Mouse (Mus musculus) CH12.LX (cell line): ENCODE data around the gene Gm20388. TPM values are rescaled to one million over a fixed set of nuclear protein-coding genes. Genes with fewer than 3 reads are reported as not detected.

Experiments used
- DNase-seq: peaks from one replicate; pipeline ENCODE4 v3.0.0-alpha.2; 2013; ENCODE audit errors: extremely low read depth
- H3K27ac ChIP-seq: 2 replicates; pipeline ENCODE4 v1.5.1; 2012; ENCODE audit warnings: low read depth, mild to moderate bottlenecking, control low read depth, moderate library complexity; ENCODE audit not compliant: insufficient read depth
- H3K27me3 ChIP-seq: replicated peaks from 2 replicates; pipeline ENCODE3; 2012; ENCODE audit warnings: inconsistent platforms
- H3K36me3 ChIP-seq, 2 experiments: replicated peaks in 1 of 2; 2 replicates each; pipeline versions ENCODE3 to v1.6.1; 2012; ENCODE audit warnings: inconsistent platforms in 1 of 2, low read length in 1 of 2, mild to moderate bottlenecking in 1 of 2, mixed read lengths in 1 of 2, moderate library complexity in 1 of 2; ENCODE audit not compliant: control insufficient read depth in 1 of 2, insufficient read depth in 1 of 2
- H3K4me1 ChIP-seq, 2 experiments: 2 replicates each; pipeline ENCODE4 v1.6.1; 2012; ENCODE audit warnings: inconsistent platforms in 1 of 2, moderate library complexity in 1 of 2; ENCODE audit not compliant: insufficient read depth in 2 of 2, control insufficient read depth in 1 of 2
- H3K4me2 ChIP-seq: 2 replicates; pipeline ENCODE4 v1.6.1; 2012; ENCODE audit warnings: low read depth, mild to moderate bottlenecking, control low read depth; ENCODE audit not compliant: poor library complexity, insufficient read depth, severe bottlenecking
- H3K4me3 ChIP-seq, 3 experiments: fragments of 150-350 bp in 1 of 3; sonication (generic) in 1 of 3; replicated peaks in 1 of 3; 2 replicates each; pipeline versions ENCODE3 to v1.5.1; 2011 to 2012; ENCODE audit warnings: low read depth in 2 of 3, low read length in 2 of 3, mild to moderate bottlenecking in 2 of 3, moderate library complexity in 2 of 3, control low read depth in 1 of 3, improper control_type of control experiment in 1 of 3, inconsistent platforms in 1 of 3, mixed read lengths in 1 of 3; ENCODE audit not compliant: poor library complexity in 1 of 3
- H3K79me2 ChIP-seq: replicated peaks from 2 replicates; pipeline ENCODE4 v1.6.1; 2012; ENCODE audit warnings: mild to moderate bottlenecking, moderate library complexity; ENCODE audit not compliant: control insufficient read depth, poor library complexity, insufficient read depth, severe bottlenecking; ENCODE audit errors: extremely low read depth
- H3K9ac ChIP-seq: 2 replicates; pipeline ENCODE4 v1.6.1; 2012; ENCODE audit warnings: low read depth, mild to moderate bottlenecking, control low read depth, moderate library complexity; ENCODE audit not compliant: insufficient read depth
- H3K9me3 ChIP-seq: replicated peaks from 2 replicates; pipeline ENCODE3; 2012; ENCODE audit warnings: low read length, inconsistent platforms, mixed read lengths
- BHLHE40 ChIP-seq: IDR thresholded peaks from 2 replicates; pipeline ENCODE4 v1.6.1; 2011; ENCODE audit warnings: mild to moderate bottlenecking, low read depth, low read length, improper control_type of control experiment
- CHD1 ChIP-seq: IDR thresholded peaks from 2 replicates; pipeline ENCODE4 v1.6.1; 2012; ENCODE audit warnings: low read depth, low read length, improper control_type of control experiment, inconsistent platforms
- CHD2 ChIP-seq: IDR thresholded peaks from 2 replicates; pipeline ENCODE4 v1.6.1; 2011; ENCODE audit warnings: low read length, improper control_type of control experiment
- E2F4 ChIP-seq: IDR thresholded peaks from 2 replicates; pipeline ENCODE4 v1.6.1; 2011; ENCODE audit warnings: low read depth, low read length, improper control_type of control experiment; ENCODE audit not compliant: insufficient replicate concordance
- ELF1 ChIP-seq: IDR thresholded peaks from 2 replicates; pipeline ENCODE4 v1.6.1; 2014; ENCODE audit warnings: low read depth, mild to moderate bottlenecking, inconsistent platforms, low read length, improper control_type of control experiment
- JUN ChIP-seq: IDR thresholded peaks from 2 replicates; pipeline ENCODE4 v1.6.1; 2011; ENCODE audit warnings: low read depth, mild to moderate bottlenecking, low read length, improper control_type of control experiment, moderate library complexity; ENCODE audit not compliant: insufficient read depth
- JUND ChIP-seq: conservative IDR thresholded peaks from 2 replicates; pipeline ENCODE4 v1.6.1; 2011; ENCODE audit warnings: low read depth, low read length, improper control_type of control experiment
- MAZ ChIP-seq: IDR thresholded peaks from 2 replicates; pipeline ENCODE4 v1.6.1; 2012; ENCODE audit warnings: low read depth, mild to moderate bottlenecking, inconsistent platforms, low read length, improper control_type of control experiment, moderate library complexity
- NELFE ChIP-seq: IDR thresholded peaks from 2 replicates; pipeline ENCODE4 v1.6.1; 2011; ENCODE audit warnings: low read depth, low read length, improper control_type of control experiment
- POLR2AphosphoS2 ChIP-seq: IDR thresholded peaks from 2 replicates; pipeline ENCODE4 v1.6.1; 2011; ENCODE audit warnings: low read depth, low read length, improper control_type of control experiment
- RAD21 ChIP-seq: IDR thresholded peaks from 2 replicates; pipeline ENCODE4 v1.6.1; 2011; ENCODE audit warnings: low read depth, mild to moderate bottlenecking, low read length, improper control_type of control experiment, moderate library complexity
- SMC3 ChIP-seq: IDR thresholded peaks from 2 replicates; pipeline ENCODE4 v1.6.1; 2011; ENCODE audit warnings: low read depth, low read length, improper control_type of control experiment
- TCF12 ChIP-seq: IDR thresholded peaks from 2 replicates; pipeline ENCODE4 v1.6.1; 2014; ENCODE audit warnings: low read depth, mild to moderate bottlenecking, inconsistent platforms, low read length, improper control_type of control experiment
- UBTF ChIP-seq: IDR thresholded peaks from 2 replicates; pipeline ENCODE4 v1.6.1; 2012; ENCODE audit warnings: low read depth, mild to moderate bottlenecking, inconsistent platforms, low read length, improper control_type of control experiment, moderate library complexity
- USF2 ChIP-seq: conservative IDR thresholded peaks from 2 replicates; pipeline ENCODE4 v1.6.1; 2011; ENCODE audit warnings: low read depth, low read length, improper control_type of control experiment
- dilution Hi-C: fragments of 300-500 bp; cut with MboI; formaldehyde crosslinking; loops from 2 replicates; pipeline ENCODE4 v1.14.3; 2020; ENCODE audit warnings: low sequenced_read_pairs; ENCODE audit not compliant: extremely low pct_unique_long_range_greater_than_20kb, extremely low pct_ligation_motif_present
- in situ Hi-C: fragments of 300-500 bp; cut with MboI; formaldehyde crosslinking; loops from 3 replicates; pipeline ENCODE4 v1.14.3; 2019; ENCODE audit warnings: low sequenced_read_pairs, low pct_ligation_motif_present, low pct_unique_long_range_greater_than_20kb, mixed read lengths
- polyA plus RNA-seq: library from polyadenylated mRNA; unstranded; fragments of >175 nt; gene quantifications from 2 replicates; pipeline ENCODE4 v1.2.1, GENCODE M21; 2012; ENCODE audit warnings: low read depth; ENCODE audit not compliant: insufficient read length
- total RNA-seq, 2 experiments: library from RNA; depleted of rRNA; stranded (reverse); fragments of 300-350 nt in 1 of 2; fragments of >200 nt in 1 of 2; gene quantifications; 2 replicates each; pipeline ENCODE4 v1.2.3; 2012 to 2014

Gm20388 gene
- total and polyA plus RNA-seq, 3 experiments, result 14.8 to 26.3 (median 22.2) TPM

GRCm38 (mm10) chr8:120516182-120516755, 605.6 kb downstream of the Gm20388 start:
- no peak for DNase-seq
- Histone ChIP-seq H3K27ac (no peak overlapping the region), H3K9ac (no peak overlapping the region), H3K9me3 (peaks cover 11% of the 10 kb centered on the region), H3K4me2 (no peak overlapping the region), H3K27me3 (no peaks in the 10 kb centered on the region), H3K4me3 (no peak overlapping the region), H3K79me2 (peaks cover 53% of the 10 kb centered on the region), H3K4me1 (peaks cover 9 to 71% of the 10 kb centered on the region in 2 experiments), H3K36me3 (peaks cover 3 to 71% of the 10 kb centered on the region in 2 experiments)
- in situ Hi-C loops, result loop anchor here (10.0 kb wide), 1 partner anchor 181 kb away; no protein-coding TSS in a partner anchor
- dilution Hi-C loops, result no loop called here
- no peak for TF ChIP-seq E2F4
- no peak for TF ChIP-seq CHD2
- no peak for TF ChIP-seq USF2
- no peak for TF ChIP-seq CHD1
- TF ChIP-seq RAD21, result no peak

DNA sequence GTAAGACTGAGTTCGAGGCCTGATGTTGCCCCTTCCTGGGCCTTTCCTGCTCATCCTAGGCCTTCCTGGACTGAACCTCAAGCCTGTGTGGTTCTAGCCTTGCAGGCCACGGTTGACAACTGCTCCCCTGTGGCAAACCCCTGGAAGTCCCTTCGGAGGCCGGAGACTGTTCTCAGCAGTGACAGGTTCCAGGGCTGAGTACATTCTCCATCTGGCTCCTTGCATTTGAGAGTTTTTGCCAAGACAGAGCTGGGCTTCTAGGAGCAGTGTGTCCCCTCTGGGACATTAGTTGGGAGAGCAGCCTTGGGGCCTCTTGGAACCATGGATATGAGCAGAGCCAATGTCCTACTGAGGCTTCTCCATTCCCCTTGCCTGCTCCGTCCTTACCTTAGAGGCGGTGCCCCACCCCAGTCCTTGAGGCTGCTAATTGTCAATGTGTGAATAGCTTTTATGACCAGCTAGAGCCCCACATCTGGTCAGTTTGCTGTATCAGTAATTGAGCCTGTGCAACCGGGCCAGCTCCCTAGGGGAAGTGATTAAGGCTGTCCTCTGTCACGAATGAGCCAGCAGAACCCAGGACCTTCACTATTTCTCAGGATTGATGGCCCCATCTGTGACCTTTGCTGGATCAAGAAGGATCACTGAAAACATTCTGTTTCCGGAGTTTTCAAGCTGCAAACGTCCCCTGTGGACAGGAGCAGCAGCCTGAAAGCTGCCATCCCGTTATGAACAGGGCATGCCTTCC, 607.2 kb downstream of the Gm20388 start:
- no peak overlapping the region for H3K27ac ChIP-seq
- no peak for DNase-seq
- H3K4me2 ChIP-seq, result no peak overlapping the region
- no peak overlapping the region for H3K4me3 ChIP-seq
- dilution Hi-C loops (no loop called here), in situ Hi-C loops (loop anchor here (10.0 kb wide), 1 partner anchor 183 kb away; no protein-coding TSS in a partner anchor)
- H3K9me3 ChIP-seq, result peaks cover 3% of the 10 kb centered on the region
- H3K9ac ChIP-seq, result no peak overlapping the region
- H3K79me2 ChIP-seq, result peaks cover 49% of the 10 kb centered on the region
- H3K4me1 ChIP-seq, result peaks cover 8 to 57% of the 10 kb centered on the region in 2 experiments
- TF ChIP-seq UBTF (no peak), MAZ (no peak), E2F4 (no peak), POLR2AphosphoS2 (no peak), JUN (no peak), TCF12 (no peak), JUND (no peak), BHLHE40 (no peak), CHD2 (no peak), ELF1 (no peak), SMC3 (no peak), NELFE (no peak)
- TF ChIP-seq, all 38 proteins: peak for 0
- H3K27me3 ChIP-seq, result no peaks in the 10 kb centered on the region
- H3K36me3 ChIP-seq, result peaks cover 6 to 70% of the 10 kb centered on the region in 2 experiments
